Mouse (Mus musculus) neural tube, embryonic 13.5 days (tissue): ENCODE results near the gene Brk1. TPM values are rescaled to one million over a fixed set of nuclear protein-coding genes. Genes with fewer than 3 reads are reported as not detected.

Experiments used
- ATAC-seq: fragments of 200-750 bp; cut with Nextera tagmentation; 2 replicates; pipeline ENCODE4 v1.8.0; 2017; ENCODE audit warnings: low read depth, mild to moderate bottlenecking, moderate TSS enrichment, moderate library complexity
- H3K27ac ChIP-seq: fragments of 300-500 bp; sonication (generic); replicated peaks from 2 replicates; pipeline ENCODE4 v1.5.1; 2015; ENCODE audit warnings: moderate library complexity, mild to moderate bottlenecking, inconsistent platforms
- H3K27me3 ChIP-seq: fragments of 300-500 bp; sonication (generic); 2 replicates; pipeline ENCODE4 v1.6.1; 2015; ENCODE audit warnings: mild to moderate bottlenecking, inconsistent platforms
- H3K36me3 ChIP-seq: fragments of 300-500 bp; sonication (generic); 2 replicates; pipeline ENCODE4 v1.6.1; 2015; ENCODE audit warnings: mild to moderate bottlenecking, inconsistent platforms
- H3K4me1 ChIP-seq: fragments of 300-500 bp; sonication (generic); replicated peaks from 2 replicates; pipeline ENCODE4 v1.6.1; 2015; ENCODE audit warnings: inconsistent platforms
- H3K4me2 ChIP-seq: fragments of 300-500 bp; sonication (generic); 2 replicates; pipeline ENCODE4 v1.6.1; 2015; ENCODE audit warnings: inconsistent platforms, mild to moderate bottlenecking, moderate library complexity
- H3K4me3 ChIP-seq: fragments of 300-500 bp; sonication (generic); 2 replicates; pipeline ENCODE4 v1.5.1; 2015; ENCODE audit warnings: mild to moderate bottlenecking, inconsistent platforms
- H3K9ac ChIP-seq: fragments of 300-500 bp; sonication (generic); 2 replicates; pipeline ENCODE4 v1.6.1; 2015; ENCODE audit warnings: moderate library complexity, mild to moderate bottlenecking, inconsistent platforms
- H3K9me3 ChIP-seq: fragments of 300-500 bp; sonication (generic); 2 replicates; pipeline ENCODE4 v1.6.1; 2016; ENCODE audit warnings: inconsistent platforms
- WGBS: fragments of 180-500 bp; shearing (Covaris S2); methylation state at CpG from one replicate; pipeline ENCODE4 v1.1.7; 2015; 5-methylcytosine and 5-hydroxymethylcytosine counted together
- polyA plus RNA-seq: library from polyadenylated mRNA; unstranded; fragments of >200 nt; fragmentation: Nextera tagmentation; extraction: Ambion mirVana; gene quantifications from 2 replicates; pipeline ENCODE4 v1.2.1, GENCODE M21; 2015

The Brk1 gene
- polyA plus RNA-seq, 1 experiment from 2014 or later, result 241 TPM

DNA sequence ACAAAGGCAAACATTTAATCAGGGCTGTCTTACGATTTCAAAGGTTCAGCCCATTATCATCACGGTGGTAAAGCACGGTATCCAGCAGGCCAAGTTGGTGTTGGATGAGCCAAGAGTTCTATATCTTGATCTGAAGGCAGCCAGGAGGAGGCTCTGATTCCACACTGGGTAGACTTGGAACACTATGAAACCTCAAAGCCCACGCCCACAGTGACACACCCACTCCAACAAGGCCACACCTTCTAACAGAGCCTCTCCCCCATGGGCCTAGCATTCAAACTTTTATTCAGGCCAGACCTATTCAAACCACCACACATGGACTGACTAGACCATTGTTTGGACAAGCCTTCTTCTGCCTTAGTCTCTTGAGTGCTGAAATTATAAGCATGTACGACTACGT, 1.8 kb upstream of the Brk1 start:
- Histone ChIP-seq H3K27me3 (no peaks in the 10 kb centered on the region), H3K9ac (no peak overlapping the region), H3K4me1 (peaks cover 27% of the 10 kb centered on the region), H3K4me3 (no peak overlapping the region), H3K27ac (no peak overlapping the region), H3K36me3 (no peaks in the 10 kb centered on the region), H3K9me3 (no peaks in the 10 kb centered on the region), H3K4me2 (no peak overlapping the region)
- no peak for ATAC-seq
- 93% methylated on average over 6 of the region's 6 CpGs for WGBS

DNA sequence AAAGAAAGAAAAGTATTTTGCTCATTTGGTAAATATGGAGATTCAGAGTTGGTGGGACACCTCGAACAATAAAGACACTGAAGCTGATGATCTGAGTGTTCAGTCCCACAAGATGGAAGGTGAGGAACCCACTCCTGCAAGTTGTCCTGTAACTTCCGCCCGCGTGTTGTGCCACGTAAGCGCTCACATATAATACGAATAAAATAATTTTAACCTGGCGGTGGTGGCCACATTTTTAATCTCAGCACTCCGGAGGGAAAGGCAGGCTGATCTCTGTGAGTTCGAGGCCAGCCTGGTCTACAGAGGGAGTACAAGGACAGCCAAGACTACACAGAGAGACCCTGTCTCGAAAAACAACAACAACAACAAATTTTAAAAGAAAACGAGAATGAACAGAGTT, 579 bp upstream of the Brk1 start:
- WGBS, result 50% methylated on average over 12 of the region's 12 CpGs
- peaks cover 27% of the 10 kb centered on the region for H3K4me1 ChIP-seq
- no peaks in the 10 kb centered on the region for H3K27me3 ChIP-seq
- H3K27ac ChIP-seq, result peak overlapping the region; percentile 82
- peak overlapping the region; percentile 94 for H3K4me2 ChIP-seq
- H3K9me3 ChIP-seq, result no peaks in the 10 kb centered on the region
- peak overlapping the region; percentile 93 for H3K9ac ChIP-seq
- peak overlapping the region; percentile 95 for H3K4me3 ChIP-seq
- ATAC-seq, result no peak
- H3K36me3 ChIP-seq, result no peaks in the 10 kb centered on the region

DNA sequence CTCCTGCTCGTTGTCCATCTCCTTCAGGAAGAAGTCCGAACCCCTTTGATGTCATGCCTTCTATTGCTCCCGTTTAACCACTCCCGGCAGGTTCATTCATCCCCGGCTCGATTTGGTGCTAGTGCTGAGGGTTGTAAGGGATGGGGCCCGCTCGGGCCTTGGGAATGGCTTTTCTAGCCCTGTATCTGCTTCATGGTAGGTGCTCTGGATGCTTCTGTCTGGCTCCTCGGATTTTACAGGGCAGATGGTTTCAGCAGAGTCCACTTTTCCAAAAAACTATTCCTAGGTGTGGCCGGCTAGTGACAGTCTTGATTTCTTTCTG, 613 bp downstream of the Brk1 start:
- Histone ChIP-seq H3K9ac (peak overlapping the region; percentile 93), H3K4me1 (peaks cover 26% of the 10 kb centered on the region), H3K27ac (peak overlapping the region; percentile 82), H3K36me3 (no peaks in the 10 kb centered on the region), H3K4me3 (peak overlapping the region; percentile 95), H3K4me2 (peak overlapping the region; percentile 94), H3K9me3 (no peaks in the 10 kb centered on the region), H3K27me3 (no peaks in the 10 kb centered on the region)
- 0 out of 2 replicates have a peak, but pooled peaks have one; percentile 48 for ATAC-seq
- 4% methylated on average over 10 of the region's 10 CpGs for WGBS

DNA sequence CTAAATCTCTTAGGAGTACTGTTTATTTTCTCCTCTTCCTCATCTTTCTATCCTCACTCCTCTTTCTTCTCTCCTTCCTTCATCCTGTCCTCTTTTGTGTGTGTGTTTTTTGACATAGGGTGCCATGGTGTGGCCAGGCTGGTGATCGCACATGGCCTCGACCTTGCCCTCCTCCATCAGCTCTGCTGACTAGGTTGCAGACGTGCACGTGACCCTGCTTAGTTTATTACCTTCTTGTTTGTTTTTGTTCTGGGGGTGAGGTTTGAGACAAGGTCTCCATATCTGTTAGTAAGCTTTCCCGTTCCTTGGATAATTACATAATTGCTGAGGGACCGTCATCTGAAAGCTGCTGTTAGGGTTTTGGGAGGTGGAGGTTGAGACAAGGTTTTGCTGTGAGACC, 4.3 kb downstream of the Brk1 start:
- no peak overlapping the region for H3K9ac ChIP-seq
- peaks cover 22% of the 10 kb centered on the region for H3K4me1 ChIP-seq
- 87% methylated on average over 6 of the region's 6 CpGs for WGBS
- no peak overlapping the region for H3K4me3 ChIP-seq
- peaks cover 34% of the 10 kb centered on the region for H3K36me3 ChIP-seq
- no peak overlapping the region for H3K27ac ChIP-seq
- no peak overlapping the region for H3K4me2 ChIP-seq
- H3K27me3 ChIP-seq, result no peaks in the 10 kb centered on the region
- no peak for ATAC-seq
- H3K9me3 ChIP-seq, result no peaks in the 10 kb centered on the region

DNA sequence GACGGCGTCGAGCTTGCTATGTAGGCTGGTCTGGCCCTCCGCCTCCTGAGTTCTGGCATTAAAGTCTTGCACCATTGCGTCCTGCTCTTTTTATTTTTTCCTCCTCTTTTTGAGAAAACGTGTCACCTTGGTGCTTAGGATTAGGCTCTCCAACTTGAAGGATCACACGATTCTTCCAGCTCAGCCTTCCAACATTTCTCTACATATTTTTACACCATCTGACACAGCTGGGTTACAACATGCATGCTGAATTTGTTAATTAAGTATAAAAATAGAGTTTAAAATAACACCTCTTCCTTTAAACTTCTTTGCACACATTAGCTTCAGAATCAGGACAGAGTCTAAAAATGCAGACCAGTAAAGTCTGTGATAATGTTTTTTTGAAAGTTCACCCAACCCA, 4.7 kb downstream of the Brk1 start:
- Histone ChIP-seq H3K27ac (no peak overlapping the region), H3K27me3 (no peaks in the 10 kb centered on the region), H3K4me1 (peaks cover 22% of the 10 kb centered on the region), H3K9ac (no peak overlapping the region), H3K9me3 (no peaks in the 10 kb centered on the region), H3K36me3 (peaks cover 38% of the 10 kb centered on the region), H3K4me3 (no peak overlapping the region), H3K4me2 (no peak overlapping the region)
- ATAC-seq, result no peak
- WGBS, result 93% methylated on average over 7 of the region's 7 CpGs

DNA sequence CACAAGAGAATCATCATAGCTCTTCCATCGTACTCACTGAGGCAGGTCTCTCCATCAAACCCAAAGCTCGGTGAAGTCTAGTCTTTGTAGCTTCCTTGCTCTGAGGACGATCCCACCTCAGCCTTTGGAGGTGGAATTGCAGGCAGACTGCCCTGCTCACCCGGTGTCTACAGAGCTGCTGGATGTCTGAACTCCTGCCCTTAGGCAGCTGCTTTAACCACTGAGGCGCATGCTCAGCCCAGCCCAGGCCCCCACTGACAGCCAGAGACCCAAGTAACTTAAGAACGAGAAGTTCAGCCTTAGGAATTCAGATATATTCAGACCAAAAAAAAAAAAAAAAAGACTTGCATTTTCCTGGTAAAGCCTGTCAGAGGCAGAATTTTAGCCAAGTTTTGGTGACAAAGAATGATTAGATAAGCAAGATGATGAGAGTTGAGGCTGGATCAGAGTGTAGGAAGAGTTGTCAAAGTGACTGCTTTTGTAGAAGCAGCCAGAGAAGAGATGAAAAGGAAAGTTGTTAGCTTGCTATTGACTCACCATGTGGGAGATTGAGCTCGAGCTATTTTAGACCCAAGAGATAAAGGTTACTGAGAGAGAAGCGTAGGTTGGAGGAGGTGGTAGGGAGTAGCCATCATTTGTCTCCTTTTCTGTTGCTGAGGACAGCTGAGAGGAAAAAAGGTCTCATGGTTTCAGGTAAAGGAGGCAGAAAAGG, 7.8 kb downstream of the Brk1 start:
- ATAC-seq, result no peak
- no peak overlapping the region for H3K27ac ChIP-seq
- WGBS, result 88% methylated on average over 8 of the region's 8 CpGs
- H3K27me3 ChIP-seq, result no peaks in the 10 kb centered on the region
- no peaks in the 10 kb centered on the region for H3K9me3 ChIP-seq
- no peak overlapping the region for H3K4me3 ChIP-seq
- peaks cover 70% of the 10 kb centered on the region for H3K36me3 ChIP-seq
- H3K4me1 ChIP-seq, result no peaks in the 10 kb centered on the region
- no peak overlapping the region for H3K4me2 ChIP-seq
- no peak overlapping the region for H3K9ac ChIP-seq

DNA sequence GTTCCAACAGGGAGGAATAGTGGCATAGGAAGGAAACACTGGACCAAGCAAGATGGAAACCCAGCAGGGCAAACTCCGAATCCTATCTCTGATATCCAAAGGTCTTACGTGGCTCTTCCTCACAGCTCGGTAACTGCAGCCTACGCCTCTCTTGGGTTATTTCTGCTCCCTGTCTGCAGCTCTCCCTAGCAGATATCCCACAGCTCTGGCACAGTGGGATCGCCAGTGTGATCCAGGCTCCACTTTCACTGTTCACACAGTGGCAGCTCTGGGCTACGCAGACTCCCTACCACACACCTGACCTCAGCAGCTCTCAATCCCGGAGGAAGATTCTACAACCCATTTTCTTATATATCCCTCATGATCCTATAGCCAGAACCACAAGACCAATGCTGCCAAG, 9.6 kb downstream of the Brk1 start:
- peaks cover 80% of the 10 kb centered on the region for H3K36me3 ChIP-seq
- H3K27me3 ChIP-seq, result no peaks in the 10 kb centered on the region
- no peak overlapping the region for H3K4me3 ChIP-seq
- H3K4me2 ChIP-seq, result no peak overlapping the region
- no peaks in the 10 kb centered on the region for H3K9me3 ChIP-seq
- H3K9ac ChIP-seq, result no peak overlapping the region
- WGBS, result 97% methylated on average over 7 of the region's 7 CpGs
- no peaks in the 10 kb centered on the region for H3K4me1 ChIP-seq
- ATAC-seq, result no peak
- H3K27ac ChIP-seq, result no peak overlapping the region

DNA sequence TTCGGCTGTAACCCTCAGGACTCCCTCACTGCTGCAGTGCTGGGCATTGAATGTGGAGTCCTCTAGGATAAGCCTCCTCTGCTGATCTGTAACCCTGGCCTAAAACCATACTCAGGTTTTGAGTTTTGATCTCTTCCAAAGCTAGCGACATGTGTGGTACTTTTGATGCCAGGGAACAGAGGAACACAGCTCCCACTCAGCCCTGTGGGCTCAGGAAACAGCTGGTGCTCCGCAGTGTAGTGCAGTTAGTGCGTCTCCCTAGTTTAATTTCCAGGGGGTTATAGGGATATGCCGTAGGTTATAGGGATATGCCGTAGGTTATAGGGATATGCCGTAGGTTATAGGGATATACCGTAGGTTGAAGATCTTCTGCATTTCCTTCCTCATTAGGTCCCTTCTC, 10.4 kb downstream of the Brk1 start:
- 98% methylated on average over 8 of the region's 8 CpGs for whole genome bisulfite sequencing
- Histone ChIP-seq H3K9ac (no peak overlapping the region), H3K4me2 (no peak overlapping the region), H3K27me3 (no peaks in the 10 kb centered on the region), H3K4me3 (no peak overlapping the region), H3K36me3 (peaks cover 80% of the 10 kb centered on the region), H3K27ac (no peak overlapping the region), H3K4me1 (no peaks in the 10 kb centered on the region), H3K9me3 (no peaks in the 10 kb centered on the region)
- ATAC-seq, result no peak

DNA sequence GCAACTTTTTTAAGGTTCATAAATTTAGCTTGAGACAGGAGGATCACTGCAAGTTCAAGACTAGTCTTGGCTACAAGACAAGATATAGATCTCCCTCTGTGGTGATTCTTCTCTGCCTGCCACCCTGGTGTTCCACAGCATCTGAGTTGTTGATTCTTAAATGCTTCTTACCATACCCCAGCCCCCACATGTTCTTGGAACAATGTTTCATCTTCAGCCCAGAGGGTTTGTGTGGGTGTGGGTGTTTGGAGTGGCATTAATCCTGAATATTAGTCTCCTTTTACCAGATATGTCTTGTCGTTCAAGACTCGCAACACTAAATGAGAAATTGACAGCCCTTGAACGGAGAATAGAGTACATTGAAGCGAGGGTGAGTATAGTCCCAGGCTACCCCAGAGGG, 10.9 kb downstream of the Brk1 start:
- Histone ChIP-seq H3K4me1 (no peaks in the 10 kb centered on the region), H3K27me3 (no peaks in the 10 kb centered on the region), H3K9me3 (no peaks in the 10 kb centered on the region), H3K4me2 (no peak overlapping the region), H3K27ac (no peak overlapping the region), H3K4me3 (no peak overlapping the region), H3K36me3 (peaks cover 77% of the 10 kb centered on the region), H3K9ac (no peak overlapping the region)
- WGBS, result 96% methylated on average over 4 of the region's 4 CpGs
- no peak for ATAC-seq

DNA sequence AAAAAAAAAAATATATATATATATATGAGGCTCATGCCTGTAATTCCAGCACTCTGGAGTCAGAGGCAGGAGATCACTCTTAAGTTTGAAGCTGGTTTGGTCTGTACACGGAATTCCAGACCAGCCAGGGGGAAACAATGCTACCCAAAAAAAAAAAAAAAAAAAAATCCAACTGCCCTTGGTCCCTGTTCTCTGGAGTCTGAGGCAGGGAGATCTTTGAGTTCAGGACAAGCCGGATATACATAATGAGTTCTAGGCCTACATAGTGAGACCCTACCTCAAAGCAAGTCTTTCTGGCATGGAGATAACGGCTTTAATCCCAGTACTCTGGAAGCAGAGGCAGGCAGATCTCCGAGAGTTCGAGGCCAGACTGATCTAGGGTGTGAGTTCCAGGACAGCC, 18.8 kb downstream of the Brk1 start:
- 69% methylated on average over 5 of the region's 5 CpGs for WGBS
- no peaks in the 10 kb centered on the region for H3K27me3 ChIP-seq

DNA sequence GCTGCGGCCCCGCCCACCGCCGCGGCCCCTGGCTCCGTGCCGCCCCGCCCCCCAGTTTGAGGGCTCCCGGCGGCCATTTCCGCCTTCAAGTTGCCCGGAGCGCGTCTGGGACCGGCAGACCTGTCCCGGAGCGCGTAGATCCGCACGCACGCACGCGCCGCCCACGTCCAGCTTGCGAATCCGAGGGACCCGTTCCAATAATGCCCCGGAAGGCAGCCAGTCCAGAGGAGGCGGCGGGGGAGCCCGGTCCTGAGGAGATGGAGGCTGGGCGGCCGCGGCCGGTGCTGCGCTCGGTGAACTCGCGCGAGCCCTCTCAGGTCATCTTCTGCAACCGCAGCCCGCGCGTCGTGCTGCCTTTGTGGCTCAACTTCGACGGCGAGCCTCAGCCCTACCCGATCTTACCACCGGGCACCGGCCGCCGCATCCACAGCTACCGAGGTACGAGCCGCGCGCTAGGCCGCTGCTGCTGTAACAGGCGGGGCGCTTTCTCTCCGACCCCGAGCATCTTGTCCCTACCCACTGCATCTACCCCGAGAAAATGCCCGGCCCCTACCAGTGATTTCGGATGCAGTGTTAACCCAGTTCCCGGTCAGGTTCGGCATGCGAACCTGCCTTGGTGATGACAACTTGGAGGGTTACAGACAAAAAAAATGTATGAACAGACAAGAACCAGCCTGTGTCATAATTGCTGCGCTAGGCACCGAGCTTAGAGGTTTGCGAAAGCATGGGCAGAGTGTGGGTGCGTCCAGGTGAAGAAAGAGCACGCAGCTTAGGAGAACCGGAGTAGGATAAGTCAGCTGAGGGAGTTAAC, 19.6 kb downstream of the Brk1 start, which contains the start of gene Vhl:
Gene Vhl (plus strand): TSS at position 19 of the 811 bp plus-strand sequence.
- Histone ChIP-seq H3K4me3 (peak within 1 kb of the TSS; percentile 75), H3K36me3 (peaks cover 17% of the 10 kb centered on the region), H3K4me2 (peak within 1 kb of the TSS; percentile 83), H3K9me3 (no peaks in the 10 kb centered on the region), H3K4me1 (peaks cover 20% of the 10 kb centered on the region), H3K27ac (peak within 1 kb of the TSS; percentile 90), H3K27me3 (no peaks in the 10 kb centered on the region), H3K9ac (peak within 1 kb of the TSS; percentile 90)
- WGBS, result under 1% methylated on average over 72 of the region's 76 CpGs
- peak; percentile 92 for ATAC-seq

More for the DNA sequence above, 18.8 kb downstream of the Brk1 start:
- peak overlapping the region; percentile 83 for H3K4me2 ChIP-seq
- H3K9ac ChIP-seq, result no peak overlapping the region
- peaks cover 20% of the 10 kb centered on the region for H3K4me1 ChIP-seq
- no peaks in the 10 kb centered on the region for H3K9me3 ChIP-seq
- ATAC-seq, result no peak
- H3K4me3 ChIP-seq, result peak overlapping the region; percentile 75
- peak overlapping the region; percentile 90 for H3K27ac ChIP-seq
- H3K36me3 ChIP-seq, result peaks cover 13% of the 10 kb centered on the region

DNA sequence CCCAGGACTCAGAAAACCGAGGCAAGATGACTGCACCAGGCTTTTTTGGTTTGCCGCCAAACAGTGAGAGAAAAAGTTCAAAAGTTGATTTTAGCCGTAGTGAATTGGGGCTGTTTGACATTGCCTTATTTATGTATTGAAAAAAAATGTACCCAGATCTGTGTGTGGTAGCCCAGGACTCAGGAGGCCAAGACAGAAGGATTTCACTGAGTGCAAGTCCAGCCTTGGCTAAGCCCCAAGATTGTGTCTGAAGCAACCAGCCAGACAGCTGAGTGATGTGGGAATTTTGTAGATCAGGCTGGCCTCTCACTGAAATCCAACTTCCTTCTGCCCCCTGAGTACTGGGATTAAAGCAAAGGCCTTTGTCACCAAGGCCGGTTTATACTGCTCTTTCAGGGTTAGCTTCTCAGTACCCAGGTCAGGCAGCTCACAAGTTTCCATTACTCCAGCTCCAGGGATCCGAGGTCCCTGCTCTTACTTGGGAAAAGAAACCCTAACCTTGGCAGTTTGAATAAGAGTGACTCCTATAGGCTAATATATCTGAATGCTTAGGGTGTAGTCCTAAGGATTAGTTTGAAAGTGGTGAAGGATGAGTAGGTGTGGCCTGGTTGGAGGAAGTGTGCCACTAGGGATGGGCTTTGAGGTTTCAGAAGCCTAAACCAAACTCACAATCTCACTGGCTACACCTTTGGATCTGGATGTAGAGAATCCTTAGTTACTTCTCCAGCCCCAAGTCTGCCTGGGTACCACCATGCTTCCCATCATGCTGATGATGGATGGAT, 20.6 kb downstream of the Brk1 start:
- H3K4me2 ChIP-seq, result peak overlapping the region; percentile 83
- H3K4me1 ChIP-seq, result peaks cover 20% of the 10 kb centered on the region
- H3K9ac ChIP-seq, result peak overlapping the region; percentile 90
- no peak overlapping the region for H3K27ac ChIP-seq
- H3K27me3 ChIP-seq, result no peaks in the 10 kb centered on the region
- ATAC-seq, result no peak
- H3K36me3 ChIP-seq, result peaks cover 28% of the 10 kb centered on the region
- WGBS, result 45% methylated on average over 5 of the region's 5 CpGs
- no peaks in the 10 kb centered on the region for H3K9me3 ChIP-seq
- peak overlapping the region; percentile 75 for H3K4me3 ChIP-seq
